Mouse (Mus musculus) lung, postnatal 0 days (tissue): ENCODE results near the gene Olfm2.

ENCODE experiments used
- CTCF ChIP-seq: IDR thresholded peaks from 2 replicates; pipeline ENCODE4 v1.5.1; 2016; ENCODE audit warnings: antibody characterized with exemption, mild to moderate bottlenecking
- EP300 ChIP-seq: IDR thresholded peaks from 2 replicates; pipeline ENCODE4 v1.6.1; 2016; ENCODE audit warnings: antibody characterized with exemption, mild to moderate bottlenecking, control low read depth

GRCm38 (mm10) chr9:20696107-20696712, 49.9 kb downstream of the Olfm2 start:
- TF ChIP-seq EP300 = no peak
- TF ChIP-seq CTCF = no peak
